ENCODE assay signal across 12 mouse cellular contexts in the genomic region with DNA sequence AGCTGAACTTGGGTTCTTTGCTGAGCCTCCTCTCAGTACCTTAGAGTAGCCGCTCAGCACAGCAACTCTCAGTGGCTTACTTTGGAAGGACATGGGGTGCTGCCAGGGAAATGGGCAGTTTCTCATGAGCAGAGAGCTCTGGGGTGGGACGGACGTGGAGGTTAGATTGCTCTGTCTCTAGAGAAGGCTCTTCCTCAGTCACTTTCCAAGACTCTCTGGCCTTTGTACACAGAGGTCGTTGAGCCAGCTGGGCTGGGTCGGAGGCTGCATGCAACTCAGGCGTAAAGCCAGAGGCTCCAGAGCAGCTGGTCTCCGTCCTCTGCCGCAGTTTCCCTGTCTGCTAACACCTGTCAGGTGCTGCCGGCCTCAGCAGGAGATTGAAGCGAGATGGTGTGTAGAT. TPM values are rescaled to one million over a fixed set of nuclear protein-coding genes. Genes with fewer than 3 reads are reported as not detected.
DNase-seq lines count a peak whose midpoint lies in the region; ATAC-seq lines count a peak whose summit lies in the region.
"Had no signal": no experiment of that assay in that cellular context is flagged by ENCODE, and none has a peak within 500 bp of the region (broad histone marks: within the 10 kb centered on the region; RNA-seq: fewer than 3 reads in every experiment).

No protein-coding gene starts in this region.

- DNase-seq in liver: no peak
- DNase-seq in kidney, postnatal 4 days: peak; percentile 38 to 52
- DNase-seq in thymus, postnatal 10 days (ENCODE audit: low spot score in 2 of 2): peak; percentile 30 to 38
- DNase-seq in embryonic facial prominence, embryonic 10.5 days (ENCODE audit: low spot score): no peak
- DNase-seq in frontal cortex, postnatal 36 days (ENCODE audit: low spot score in 2 of 2): no peak

- 0 out of 2 replicates have a peak, but pooled peaks cover 4% of the 10 kb centered on the region for H3K9me3 ChIP-seq in liver, embryonic 12.5 days (replicated peaks)
- no peaks in the 10 kb centered on the region for H3K9me3 ChIP-seq in heart, embryonic 16.5 days (replicated peaks; ENCODE audit: control insufficient read depth, low read length)
- H3K9me3 ChIP-seq in embryonic facial prominence, embryonic 10.5 days: no peaks in the 10 kb centered on the region
- H3K9me3 ChIP-seq: megakaryocyte, embryonic 14.5 days; neural tube, embryonic 15.5 days had no signal

- H3K4me2 ChIP-seq in liver, embryonic 12.5 days: no peak overlapping the region
- no peak overlapping the region for H3K4me2 ChIP-seq in heart, embryonic 16.5 days (ENCODE audit: low read depth, low read length)
- H3K4me2 ChIP-seq: neural tube, embryonic 15.5 days had no signal

- H3K27ac ChIP-seq in liver, embryonic 12.5 days: peak overlapping the region; percentile 68
- H3K27ac ChIP-seq in heart, embryonic 16.5 days (ENCODE audit: low read length): no peak overlapping the region
- no peak overlapping the region for H3K27ac ChIP-seq in embryonic facial prominence, embryonic 10.5 days (replicated peaks)
- H3K27ac ChIP-seq: neural tube, embryonic 15.5 days had no signal

- H3K9ac ChIP-seq in liver, embryonic 12.5 days: peak overlapping the region; percentile 7; the same call in 1 of the 2 replicates
- H3K9ac ChIP-seq in heart, embryonic 16.5 days (ENCODE audit: low read length): 0 out of 2 replicates have a peak overlapping the region, but pooled peaks have one; percentile 21
- H3K9ac ChIP-seq: neural tube, embryonic 15.5 days had no signal

- peaks cover 82% of the 10 kb centered on the region for H3K4me1 ChIP-seq in liver, embryonic 12.5 days
- H3K4me1 ChIP-seq in heart, embryonic 16.5 days (ENCODE audit: control insufficient read depth, insufficient read depth, low read length): peaks cover 2% of the 10 kb centered on the region; the same call in 1 of the 2 replicates
- H3K4me1 ChIP-seq in embryonic facial prominence, embryonic 10.5 days: peaks cover 10% of the 10 kb centered on the region; the same call in 1 of the 2 replicates
- H3K4me1 ChIP-seq: neural tube, embryonic 15.5 days had no signal

- H3K27me3 ChIP-seq in liver, embryonic 12.5 days (replicated peaks): no peaks in the 10 kb centered on the region
- H3K27me3 ChIP-seq in heart, embryonic 16.5 days (ENCODE audit: control insufficient read depth, insufficient read depth, low read length): no peaks in the 10 kb centered on the region
- no peaks in the 10 kb centered on the region for H3K27me3 ChIP-seq in embryonic facial prominence, embryonic 10.5 days (replicated peaks; ENCODE audit: low read depth, poor library complexity, severe bottlenecking)
- H3K27me3 ChIP-seq: megakaryocyte, embryonic 14.5 days; neural tube, embryonic 15.5 days had no signal

- WGBS in liver, embryonic 12.5 days (ENCODE audit: insufficient replicate concordance): 88% methylated on average over 10 of the region's 10 CpGs
- 56% methylated on average over 10 of the region's 10 CpGs for WGBS in heart, embryonic 16.5 days
- WGBS in embryonic facial prominence, embryonic 10.5 days: 81% methylated on average over 10 of the region's 10 CpGs

- H3K36me3 ChIP-seq in liver, embryonic 12.5 days: peaks cover 100% of the 10 kb centered on the region
- H3K36me3 ChIP-seq in heart, embryonic 16.5 days (ENCODE audit: control insufficient read depth, insufficient read depth): peaks cover 41% of the 10 kb centered on the region
- peaks cover 100% of the 10 kb centered on the region for H3K36me3 ChIP-seq in embryonic facial prominence, embryonic 10.5 days (replicated peaks)

- no peak for ATAC-seq in liver, embryonic 12.5 days
- no peak for ATAC-seq in heart, embryonic 16.5 days (replicated peaks; ENCODE audit: extremely low read depth, insufficient read depth, low FRiP score)
- ATAC-seq in megakaryocyte-erythroid progenitor cell, adult 5-6 weeks (replicated peaks; ENCODE audit: low FRiP score, low TSS enrichment, poor library complexity, severe bottlenecking): no peak

- no peak overlapping the region for H3K4me3 ChIP-seq in liver, embryonic 12.5 days
- no peak overlapping the region for H3K4me3 ChIP-seq in heart, embryonic 16.5 days (ENCODE audit: low read length)
- no peak overlapping the region for H3K4me3 ChIP-seq in embryonic facial prominence, embryonic 10.5 days
- H3K4me3 ChIP-seq: megakaryocyte, embryonic 14.5 days; neural tube, embryonic 15.5 days had no signal

RNA-seq across cellular contexts. Expression of gene Pnpla1, which starts 23.5 kb away (rescaled TPM):
- polyA plus RNA-seq in liver, embryonic 12.5 days (2016; fragmentation: Nextera tagmentation; extraction: Ambion mirVana): not detected in 2 replicates
- 0.03 TPM in 1 of 2 replicates, not detected in the other for polyA plus RNA-seq in heart, embryonic 16.5 days (2015; fragmentation: Nextera tagmentation; extraction: Ambion mirVana)
- polyA plus RNA-seq in embryonic facial prominence, embryonic 10.5 days (2016; fragmentation: Nextera tagmentation; extraction: Ambion mirVana): 0.09 TPM in 1 of 2 replicates, not detected in the other
- not detected in 2 replicates for total RNA-seq in megakaryocyte-erythroid progenitor cell, adult 5-6 weeks (2014; fragmentation: Nextera tagmentation)
- total RNA-seq in megakaryocyte-erythroid progenitor cell, adult 5-6 weeks (2017): not detected in 2 replicates
- total RNA-seq: common myeloid progenitor, adult 5-6 weeks had no signal
- polyA plus RNA-seq: spleen, adult 2 months had no signal

RNA-seq across cellular contexts. Expression of gene Brpf3, which starts 33.8 kb away (rescaled TPM):
- 67.4 and 68.8 TPM in 2 replicates for polyA plus RNA-seq in liver, embryonic 12.5 days (2016; fragmentation: Nextera tagmentation; extraction: Ambion mirVana)
- polyA plus RNA-seq in heart, embryonic 16.5 days (2015; fragmentation: Nextera tagmentation; extraction: Ambion mirVana): 6.7 and 7.2 TPM in 2 replicates
- polyA plus RNA-seq in embryonic facial prominence, embryonic 10.5 days (2016; fragmentation: Nextera tagmentation; extraction: Ambion mirVana): 9.1 and 12.1 TPM in 2 replicates
- 61.1 and 68.0 TPM in 2 replicates for total RNA-seq in megakaryocyte-erythroid progenitor cell, adult 5-6 weeks (2014; fragmentation: Nextera tagmentation)
- total RNA-seq in megakaryocyte-erythroid progenitor cell, adult 5-6 weeks (2017): 5.3 and 6.2 TPM in 2 replicates

Comparison
In these comparisons a context has a peak if more than half of its experiments do, and no peak if none do; other contexts are left out.
1. DNase-seq: peak in kidney, postnatal 4 days (2 of 2) and thymus, postnatal 10 days (2 of 2); none in liver (single experiment), embryonic facial prominence, embryonic 10.5 days (single experiment) and frontal cortex, postnatal 36 days (0 of 2).